Mouse (Mus musculus): ENCODE data around the gene Agps. TPM values are rescaled to one million over a fixed set of nuclear protein-coding genes. Genes with fewer than 3 reads are reported as not detected.
"Not testable (repeated sequence)": the region's sequence is repeated elsewhere in the genome, so short reads cannot be mapped to it uniquely, and the experiment has no call there.

The Agps gene
- total RNA-seq, 2 experiments from 2014 or later, result 42.0 to 44.5 TPM

- DNase-seq (ENCODE audit: extremely low spot score in 1 of 2, low spot score in 1 of 2), result no peak
Observed at GRCm38 (mm10) chr2:75928011-75928410, 96.0 kb downstream of the Agps start.

DNA sequence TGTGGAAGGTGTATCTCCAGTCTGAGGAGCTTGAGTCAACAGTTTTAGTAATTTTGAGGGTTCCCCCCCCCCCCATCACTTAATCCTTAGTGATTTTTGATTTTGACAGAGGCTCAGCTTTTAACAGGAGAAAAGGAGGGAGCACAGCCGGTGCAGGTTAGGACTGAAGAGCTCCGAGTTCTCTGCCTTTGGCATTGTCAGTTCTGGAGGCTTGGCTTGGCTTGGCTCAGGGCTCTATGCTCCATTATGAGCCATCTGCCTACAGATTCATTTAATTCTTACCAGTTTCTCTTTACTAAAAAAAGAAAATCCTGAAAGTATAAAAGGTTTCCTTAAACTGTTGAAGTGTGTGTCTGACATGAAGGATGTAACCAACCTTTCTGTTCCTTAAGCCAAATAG, 97.2 kb downstream of the Agps start:
- no peak for DNase-seq (ENCODE audit: extremely low spot score in 1 of 2, low spot score in 1 of 2)

DNA sequence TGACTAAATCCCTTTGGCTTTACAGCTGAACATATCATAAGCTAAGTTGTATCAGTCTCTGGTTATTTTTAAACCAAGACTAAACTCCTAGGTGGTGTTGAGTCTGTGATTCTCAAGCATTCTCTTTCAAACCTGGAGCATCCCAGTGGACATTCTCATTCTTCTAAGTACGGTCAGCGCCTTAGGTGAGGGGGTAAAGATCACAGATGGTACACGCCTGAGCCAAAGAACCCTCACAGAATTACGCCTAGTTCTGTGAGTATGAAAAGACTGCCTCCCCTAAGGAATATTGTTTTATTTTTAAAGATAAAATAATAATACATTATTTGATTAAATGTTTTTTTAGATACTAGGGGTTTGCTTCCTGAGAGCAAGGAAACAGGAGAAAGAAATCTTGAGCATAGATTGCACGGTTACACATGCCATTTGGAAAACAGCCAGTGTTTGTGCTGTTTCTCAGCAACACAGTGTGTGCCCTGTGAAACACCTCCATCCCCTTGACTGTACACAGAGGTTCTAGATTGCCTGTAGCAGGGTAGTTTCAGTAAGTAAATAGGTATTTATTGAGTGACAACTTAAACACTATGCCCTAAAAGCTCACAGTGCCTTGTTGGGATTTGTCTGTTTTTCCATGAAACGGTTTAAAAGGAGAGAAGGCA, 97.9 kb downstream of the Agps start:
- DNase-seq (ENCODE audit: extremely low spot score in 1 of 2, low spot score in 1 of 2), result no peak

GRCm38 (mm10) chr2:75930941-75931340, 99.0 kb downstream of the Agps start:
- DNase-seq (ENCODE audit: extremely low spot score in 1 of 2, low spot score in 1 of 2), result no peak

GRCm38 (mm10) chr2:75933541-75933940, 101.6 kb downstream of the Agps start:
- no peak for DNase-seq (ENCODE audit: extremely low spot score in 1 of 2, low spot score in 1 of 2)

DNA sequence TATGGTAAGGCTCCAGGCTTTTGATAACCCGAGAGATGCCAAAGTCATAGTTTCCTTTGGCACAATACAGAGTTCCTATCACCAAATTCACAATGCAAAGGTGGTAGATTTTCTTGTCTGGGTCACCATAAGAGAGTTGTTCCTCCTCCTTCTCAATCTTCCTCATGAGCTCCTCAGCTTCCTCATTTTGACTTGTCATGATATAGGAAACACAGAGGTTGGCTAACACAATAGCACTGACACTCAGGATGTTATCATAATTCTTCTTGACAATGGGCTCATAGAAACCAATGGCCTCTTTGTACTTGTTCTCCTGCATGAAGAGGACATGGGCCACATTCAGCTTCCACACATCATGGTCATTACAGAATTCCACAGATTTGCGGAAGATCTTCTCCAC, 104.7 kb downstream of the Agps start:
- not testable (repeated sequence) for DNase-seq (ENCODE audit: extremely low spot score in 1 of 2, low spot score in 1 of 2)

- not testable (repeated sequence) for DNase-seq (ENCODE audit: extremely low spot score in 1 of 2, low spot score in 1 of 2)
Observed at GRCm38 (mm10) chr2:75937520-75938116, 105.6 kb downstream of the Agps start.

DNA sequence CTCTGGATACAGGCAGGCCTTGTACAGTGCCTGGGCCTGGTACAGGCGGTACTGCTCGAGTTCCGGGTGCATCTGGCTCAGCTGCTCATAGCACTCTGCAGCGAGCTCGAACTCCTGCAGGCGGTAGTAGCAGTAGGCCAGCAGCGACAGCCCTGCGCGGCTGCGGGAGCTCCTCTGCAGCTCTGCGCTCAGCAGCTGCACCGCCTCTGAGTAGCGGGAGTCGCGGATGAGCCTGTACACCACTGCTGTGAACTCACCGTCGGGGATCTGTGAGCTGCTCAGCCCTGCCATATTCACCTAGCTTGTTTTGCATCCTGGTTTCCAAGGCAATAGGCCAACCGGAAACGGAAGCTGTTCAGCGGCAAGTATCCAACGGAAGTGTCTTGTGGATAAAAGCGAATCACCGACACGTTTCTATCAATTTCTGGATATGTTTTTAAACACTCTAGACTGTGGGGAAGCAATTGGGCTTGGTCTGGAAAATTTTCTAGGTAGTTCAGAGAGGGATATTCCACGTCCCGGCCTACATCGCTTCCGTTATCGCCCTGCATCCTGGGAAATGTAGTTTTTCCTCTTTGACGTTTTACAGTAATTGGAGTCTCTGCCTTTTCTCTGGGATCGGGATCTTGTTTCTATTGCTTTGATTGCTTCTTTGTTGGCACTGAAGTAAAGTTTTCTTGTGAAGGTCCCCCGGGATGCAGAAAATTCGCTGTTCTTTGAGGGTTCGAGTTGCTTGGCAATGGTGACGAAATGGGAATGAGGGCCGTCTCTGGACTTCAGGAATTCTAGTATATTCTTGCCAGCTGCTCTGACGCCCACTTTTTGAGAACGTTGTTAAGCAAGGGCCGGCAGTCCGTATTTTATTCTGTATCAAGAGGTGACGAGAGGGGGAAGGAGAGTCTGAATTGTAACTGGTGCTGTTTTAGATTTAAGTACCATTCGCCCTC, 106.4 kb downstream of the Agps start, which contains the start of gene Ttc30b:
Ttc30b (minus strand) TSS at position 469 of the 947 bp plus-strand sequence.
- DNase-seq (ENCODE audit: extremely low spot score in 1 of 2, low spot score in 1 of 2), result peak; percentile 60 to 63

- no peak for DNase-seq (ENCODE audit: extremely low spot score in 1 of 2, low spot score in 1 of 2)
Observed at GRCm38 (mm10) chr2:75950685-75951084, 118.7 kb downstream of the Agps start.

GRCm38 (mm10) chr2:75953320-75953719, 121.3 kb downstream of the Agps start:
- no peak for DNase-seq (ENCODE audit: extremely low spot score in 1 of 2, low spot score in 1 of 2)

DNA sequence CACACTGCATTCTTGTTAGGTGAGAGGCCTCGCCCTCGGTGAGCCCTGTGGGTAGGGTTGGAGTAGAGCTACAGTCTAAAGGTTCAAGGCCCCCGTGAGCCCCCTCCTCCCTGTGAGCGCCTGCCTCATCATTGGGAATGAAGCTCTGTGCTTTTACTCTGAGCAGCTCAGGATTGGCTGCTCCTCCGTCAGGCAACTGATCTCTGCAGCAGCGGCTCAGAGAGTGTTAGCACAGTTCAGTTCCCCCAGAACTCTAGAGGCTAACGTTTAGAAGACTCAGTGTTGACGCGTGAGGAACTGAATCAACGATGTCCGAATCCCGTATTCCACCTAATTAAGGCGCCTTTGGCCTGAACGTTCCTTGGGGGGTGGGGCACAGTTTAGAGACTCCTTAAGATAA, 123.7 kb downstream of the Agps start:
- DNase-seq (ENCODE audit: extremely low spot score in 1 of 2, low spot score in 1 of 2), result no peak

- no peak for DNase-seq (ENCODE audit: extremely low spot score in 1 of 2, low spot score in 1 of 2)
Observed at GRCm38 (mm10) chr2:75959183-75959849, 127.3 kb downstream of the Agps start.

DNA sequence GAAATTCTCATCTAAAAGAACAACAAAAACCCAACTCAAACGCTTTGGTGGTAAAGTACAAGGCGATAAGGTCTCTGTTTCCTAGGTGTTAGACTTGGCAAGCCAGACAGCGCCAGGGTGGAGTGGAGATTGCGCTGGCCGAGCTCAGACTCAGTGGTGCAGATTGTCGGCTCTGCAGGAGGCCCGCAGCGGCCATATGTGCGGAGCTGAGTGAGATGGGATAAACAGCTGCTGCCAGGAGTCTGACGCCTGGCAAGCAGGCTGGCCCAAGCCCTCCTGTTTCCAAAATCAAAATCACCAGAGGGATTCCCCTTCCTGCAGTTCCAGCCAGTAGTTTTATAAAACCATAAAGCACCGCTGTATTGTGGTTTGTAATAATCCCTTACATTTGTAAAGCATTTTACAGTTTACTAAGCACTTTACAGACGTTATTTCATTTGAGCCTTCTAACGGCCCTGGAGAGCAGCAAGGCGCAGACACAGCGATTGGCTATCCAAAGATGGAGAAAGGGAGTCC, 127.9 kb downstream of the Agps start:
- DNase-seq (ENCODE audit: extremely low spot score in 1 of 2, low spot score in 1 of 2), result no peak

GRCm38 (mm10) chr2:75960366-75961330, 128.7 kb downstream of the Agps start:
- DNase-seq (ENCODE audit: extremely low spot score in 1 of 2, low spot score in 1 of 2), result no peak

DNA sequence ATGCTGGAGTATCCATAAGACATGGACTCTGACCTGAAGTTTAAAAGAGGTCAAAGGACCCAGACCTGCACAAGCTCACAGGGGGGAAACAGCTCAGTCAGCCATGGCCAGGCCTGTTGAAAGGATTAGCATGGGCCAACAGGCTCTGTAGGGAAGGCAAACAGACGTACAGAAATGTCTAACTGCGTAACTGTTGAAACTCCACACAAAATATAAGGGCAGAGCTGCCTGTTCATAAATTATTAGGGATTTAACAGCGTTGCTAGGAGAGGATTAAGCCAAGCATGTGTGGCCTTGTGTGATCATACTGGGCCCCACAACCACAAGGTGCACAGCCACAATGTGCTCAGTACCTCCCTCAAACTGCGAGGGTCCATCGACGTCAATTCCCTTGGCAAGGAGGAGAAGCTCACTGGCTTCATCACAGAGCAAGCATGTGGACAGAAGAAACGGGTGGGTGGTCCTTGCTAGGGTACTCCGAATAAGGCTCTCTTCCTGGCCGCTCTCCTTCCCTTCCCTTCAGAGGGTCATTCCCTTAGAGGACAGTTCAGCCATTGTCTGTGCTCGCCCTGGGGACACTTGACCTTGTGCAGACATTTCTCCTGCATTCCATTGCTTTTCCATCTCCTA, 131.3 kb downstream of the Agps start:
- DNase-seq (ENCODE audit: extremely low spot score in 1 of 2, low spot score in 1 of 2), result no peak

DNA sequence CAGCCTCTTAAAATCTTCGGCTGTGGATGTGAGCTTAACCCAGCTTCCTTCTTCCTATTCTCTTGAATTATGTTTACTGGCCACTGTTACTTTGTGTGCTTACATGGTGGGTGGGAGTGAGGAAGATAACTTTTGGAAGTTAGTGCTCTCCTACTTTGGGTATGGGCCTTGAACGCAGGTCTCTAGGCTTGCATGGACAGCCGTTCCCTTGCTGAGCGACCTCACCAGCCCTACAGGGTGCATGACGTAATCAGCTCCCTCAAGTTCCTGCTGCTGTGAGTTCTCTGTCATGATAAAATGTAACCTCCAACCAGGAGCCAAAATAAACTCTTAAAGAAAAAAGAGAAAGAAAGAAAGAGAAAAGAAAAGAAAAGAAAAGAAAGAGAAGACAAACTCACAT, 132.1 kb downstream of the Agps start:
- no peak for DNase-seq (ENCODE audit: extremely low spot score in 1 of 2, low spot score in 1 of 2)

DNA sequence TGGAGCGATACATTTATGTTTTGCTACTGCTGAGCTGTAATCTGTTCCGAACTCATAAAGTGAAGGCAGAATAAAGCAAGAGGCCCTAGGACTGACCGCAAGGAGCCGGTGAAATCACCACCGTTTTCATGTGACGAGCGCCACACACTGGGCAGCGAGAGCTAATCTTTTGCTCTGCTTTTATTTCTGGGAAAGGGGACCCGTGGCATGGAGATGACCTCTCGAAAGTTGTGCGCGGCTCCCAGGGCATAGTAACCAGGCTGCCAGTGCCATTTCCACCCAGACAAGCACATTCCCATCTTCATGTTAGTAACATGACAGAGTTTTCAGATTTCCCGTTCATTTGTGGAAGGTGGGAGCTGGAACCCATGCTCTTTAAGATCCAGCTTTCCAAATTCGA, 132.5 kb downstream of the Agps start:
- peak in 1 of 2 experiments; percentile 48 for DNase-seq (ENCODE audit: extremely low spot score in 1 of 2, low spot score in 1 of 2)

GRCm38 (mm10) chr2:75964972-75965371, 133.0 kb downstream of the Agps start:
- DNase-seq (ENCODE audit: extremely low spot score in 1 of 2, low spot score in 1 of 2), result peak; percentile 31 to 62

DNA sequence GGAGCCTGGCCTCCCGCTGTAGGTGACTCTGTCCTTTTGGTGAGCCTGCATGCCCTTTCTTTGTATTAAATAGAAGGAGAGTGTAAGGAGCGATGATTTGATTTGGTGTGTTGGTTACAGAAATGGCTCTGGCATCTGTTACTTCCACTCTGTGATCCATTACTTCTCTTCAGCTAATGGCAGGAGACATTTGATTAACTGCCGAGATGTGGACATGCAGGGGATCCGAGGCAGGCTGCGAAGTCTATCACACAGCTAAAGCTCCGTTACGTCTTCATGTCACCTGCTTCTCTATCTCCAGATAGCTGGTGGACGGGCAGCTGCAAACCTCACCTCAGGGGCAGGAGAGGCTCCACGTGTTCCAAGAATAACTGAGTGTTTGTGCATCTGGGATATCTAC, 142.2 kb downstream of the Agps start:
- DNase-seq (ENCODE audit: extremely low spot score in 1 of 2, low spot score in 1 of 2), result no peak

Measured in layer of hippocampus, postnatal 25 days (tissue).